Mouse (Mus musculus) effector memory CD4-positive, alpha-beta T cell, adult 5 months (primary cell): Measurements from ENCODE around the gene Mrgprb5. TPM values are rescaled to one million over a fixed set of nuclear protein-coding genes. Genes with fewer than 3 reads are reported as not detected.

Source experiments
- polyA plus RNA-seq: library from polyadenylated mRNA; unstranded; fragments of 100-300 nt; shearing (Covaris generic); gene quantifications from one replicate; pipeline ENCODE4 v1.2.1, GENCODE M21; 2017

Gene Mrgprb5
- not detected for polyA plus RNA-seq

DNA sequence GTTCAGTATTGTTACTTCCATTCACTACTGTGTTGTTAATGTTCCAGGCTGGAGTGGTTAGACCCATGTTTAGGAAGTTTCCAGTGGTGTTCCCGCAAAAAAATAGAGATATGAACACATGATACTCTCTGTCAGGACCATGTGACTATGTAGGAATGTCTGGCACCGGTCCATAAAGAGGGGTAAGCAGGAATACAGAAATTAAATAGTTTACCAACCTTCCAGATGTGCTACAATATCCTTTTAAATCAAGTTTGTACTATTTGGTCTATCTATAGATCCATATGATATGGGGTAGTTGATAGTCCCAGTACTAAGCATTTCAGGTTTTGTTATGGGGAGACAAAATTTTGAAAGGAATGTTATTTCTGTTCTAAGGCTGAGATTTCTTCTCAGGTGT, at the start of gene Mrgprb5:
TSS of gene Mrgprb5 (minus strand) at position 101 of the 400 bp plus-strand sequence.

DNA sequence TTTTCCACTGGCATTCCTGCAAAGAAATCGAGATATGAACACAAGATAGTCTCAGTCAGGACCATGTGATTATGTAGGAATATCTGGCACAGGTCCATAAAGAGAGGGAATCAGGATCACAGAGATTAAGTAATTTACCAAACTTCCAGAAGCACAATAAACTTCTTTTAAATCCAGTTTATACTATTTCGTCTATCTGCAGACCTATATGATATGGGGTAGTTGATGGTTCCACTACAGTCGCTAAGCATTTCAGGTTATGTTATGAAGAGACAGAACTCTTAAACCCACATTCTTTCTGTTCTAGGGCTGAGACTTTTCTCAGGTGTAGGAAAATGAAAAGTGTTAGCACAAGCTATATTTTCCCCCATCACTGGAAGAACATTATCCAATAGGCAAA, 30.4 kb upstream of the Mrgprb5 start, which contains the start of gene Mrgprb4:
TSS of gene Mrgprb4 (minus strand) at position 101 of the 400 bp plus-strand sequence.

Other genes starting within 250 kb of the Mrgprb5 start
- not detected for gene Mrgpra4, start 186.9 kb downstream of the Mrgprb5 start, polyA plus RNA-seq
- gene Mrgprx1, start 141.4 kb downstream of the Mrgprb5 start, polyA plus RNA-seq, result not detected
- gene Mrgprb4, start 30.3 kb upstream of the Mrgprb5 start, polyA plus RNA-seq, result not detected
- not detected for gene Mrgprb8, start 219.5 kb upstream of the Mrgprb5 start, polyA plus RNA-seq